Mouse (Mus musculus): ENCODE data around the gene Cgnl1. TPM values are rescaled to one million over a fixed set of nuclear protein-coding genes. Genes with fewer than 3 reads are reported as not detected.

Cgnl1 gene
- total RNA-seq, 1 experiment from 2014 or later = 0.25 TPM

GRCm38 (mm10) chr9:71588930-71589592 lies 182.3 kb downstream of the Cgnl1 start:
- no peak for ATAC-seq (replicated peaks in 1 of 2; ENCODE audit: insufficient read depth in 1 of 2, low FRiP score in 2 of 2, low TSS enrichment in 1 of 2, low read depth in 1 of 2, poor library complexity in 2 of 2, severe bottlenecking in 2 of 2)

- ATAC-seq (replicated peaks in 1 of 2; ENCODE audit: insufficient read depth in 1 of 2, low FRiP score in 2 of 2, low TSS enrichment in 1 of 2, low read depth in 1 of 2, poor library complexity in 2 of 2, severe bottlenecking in 2 of 2) = no peak
These were observed 185.0 kb downstream of the Cgnl1 start for GRCm38 (mm10) chr9:71586408-71586807.

GRCm38 (mm10) chr9:71582771-71583170 lies 188.6 kb downstream of the Cgnl1 start:
- ATAC-seq (replicated peaks in 1 of 2; ENCODE audit: insufficient read depth in 1 of 2, low FRiP score in 2 of 2, low TSS enrichment in 1 of 2, low read depth in 1 of 2, poor library complexity in 2 of 2, severe bottlenecking in 2 of 2) = no peak

- ATAC-seq (replicated peaks in 1 of 2; ENCODE audit: insufficient read depth in 1 of 2, low FRiP score in 2 of 2, low TSS enrichment in 1 of 2, low read depth in 1 of 2, poor library complexity in 2 of 2, severe bottlenecking in 2 of 2) = no peak
These were observed 192.4 kb downstream of the Cgnl1 start for GRCm38 (mm10) chr9:71578896-71579564.

Other genes starting within 250 kb of the Cgnl1 start
- 1.1 and 5.4 TPM in 2 replicates for gene Myzap, start 179.2 kb downstream of the Cgnl1 start, total RNA-seq (2017)